Mouse (Mus musculus): ENCODE data around the gene Cep152. TPM values are rescaled to one million over a fixed set of nuclear protein-coding genes. Genes with fewer than 3 reads are reported as not detected.

Cep152 gene
- total and polyA plus RNA-seq, 3 experiments: 7.7 to 8.9 (median 8.8) TPM

GRCm38 (mm10) chr2:125615440-125615839 is 9.5 kb downstream of the Cep152 start:
- in situ Hi-C loops (cut with MboI; ENCODE audit: low pct_ligation_motif_present, low pct_unique_long_range_greater_than_20kb, low sequenced_read_pairs): no loop called here
- Histone ChIP-seq H3K4me2 (ENCODE audit: insufficient read depth, low read depth, poor library complexity, severe bottlenecking) (no peak overlapping the region), H3K9me3 (replicated peaks; ENCODE audit: low read length) (no peaks in the 10 kb centered on the region)

GRCm38 (mm10) chr2:125606220-125606845 is 18.6 kb downstream of the Cep152 start:
- no peak overlapping the region for H3K4me3 ChIP-seq (replicated peaks in 1 of 3; ENCODE audit: low read depth in 2 of 3, low read length in 2 of 3, poor library complexity in 1 of 3)
- no peak overlapping the region for H3K27ac ChIP-seq (ENCODE audit: insufficient read depth, low read depth)
- no peaks in the 10 kb centered on the region for H3K27me3 ChIP-seq (replicated peaks)
- in situ Hi-C loops (cut with MboI; ENCODE audit: low pct_ligation_motif_present, low pct_unique_long_range_greater_than_20kb, low sequenced_read_pairs): no loop called here
- peaks cover 67 to 85% of the 10 kb centered on the region in 2 experiments for H3K36me3 ChIP-seq (replicated peaks in 1 of 2; ENCODE audit: control insufficient read depth in 1 of 2, insufficient read depth in 1 of 2, low read length in 1 of 2)
- no peak overlapping the region for H3K4me2 ChIP-seq (ENCODE audit: insufficient read depth, low read depth, poor library complexity, severe bottlenecking)
- no peak for TF ChIP-seq TBP (conservative IDR thresholded peaks at IDR 0.05; ENCODE audit: low read depth, low read length)
- TF ChIP-seq E2F4 (IDR thresholded peaks at IDR 0.05; ENCODE audit: insufficient replicate concordance, low read depth, low read length): no peak
- TF ChIP-seq IRF4 (IDR thresholded peaks at IDR 0.05; ENCODE audit: low read depth, low read length): no peak
- TF ChIP-seq USF2 (conservative IDR thresholded peaks at IDR 0.05; ENCODE audit: low read depth, low read length): no peak
- no peak for TF ChIP-seq MYC (IDR thresholded peaks at IDR 0.05; ENCODE audit: low read depth, low read length)
- no peak for TF ChIP-seq POLR2AphosphoS2 (IDR thresholded peaks at IDR 0.05; ENCODE audit: low read depth, low read length)
- no peak for TF ChIP-seq USF1 (IDR thresholded peaks at IDR 0.05; ENCODE audit: low read depth, low read length)
- no peak for TF ChIP-seq TCF12 (IDR thresholded peaks at IDR 0.05; ENCODE audit: low read depth, low read length)
- TF ChIP-seq RAD21 (IDR thresholded peaks at IDR 0.05; ENCODE audit: low read depth, low read length): no peak
- TF ChIP-seq MAZ (IDR thresholded peaks at IDR 0.05; ENCODE audit: low read depth, low read length): no peak
- H3K4me1 ChIP-seq (ENCODE audit: control insufficient read depth in 1 of 2, insufficient read depth in 2 of 2): no peaks in the 10 kb centered on the region
- dilution Hi-C loops (cut with MboI; ENCODE audit: extremely low pct_ligation_motif_present, extremely low pct_unique_long_range_greater_than_20kb, low sequenced_read_pairs): no loop called here
- H3K79me2 ChIP-seq (replicated peaks; ENCODE audit: control insufficient read depth, extremely low read depth, insufficient read depth, poor library complexity, severe bottlenecking): no peaks in the 10 kb centered on the region
- no peak overlapping the region for H3K9ac ChIP-seq (ENCODE audit: insufficient read depth, low read depth)
- no peaks in the 10 kb centered on the region for H3K9me3 ChIP-seq (replicated peaks; ENCODE audit: low read length)
- DNase-seq (ENCODE audit: extremely low read depth): no peak

More at GRCm38 (mm10) chr2:125615440-125615839, 9.5 kb downstream of the Cep152 start:
- dilution Hi-C loops (cut with MboI; ENCODE audit: extremely low pct_ligation_motif_present, extremely low pct_unique_long_range_greater_than_20kb, low sequenced_read_pairs): no loop called here
- TF ChIP-seq NELFE (IDR thresholded peaks at IDR 0.05; ENCODE audit: low read depth, low read length) (no peak), ELF1 (IDR thresholded peaks at IDR 0.05; ENCODE audit: low read depth, low read length) (no peak), MEF2A (IDR thresholded peaks at IDR 0.05; ENCODE audit: borderline replicate concordance, low read depth, low read length) (no peak), ZMIZ1 (IDR thresholded peaks at IDR 0.05; ENCODE audit: low read depth, low read length) (no peak), GABPA (IDR thresholded peaks at IDR 0.05; ENCODE audit: insufficient replicate concordance, low read depth, low read length) (no peak), KAT2A (IDR thresholded peaks at IDR 0.05; ENCODE audit: insufficient replicate concordance, low read length) (no peak), TCF12 (IDR thresholded peaks at IDR 0.05; ENCODE audit: low read depth, low read length) (no peak), RAD21 (IDR thresholded peaks at IDR 0.05; ENCODE audit: low read depth, low read length) (no peak), SMC3 (IDR thresholded peaks at IDR 0.05; ENCODE audit: low read depth, low read length) (no peak), IRF4 (IDR thresholded peaks at IDR 0.05; ENCODE audit: low read depth, low read length) (no peak)
- Histone ChIP-seq H3K27me3 (replicated peaks) (no peaks in the 10 kb centered on the region), H3K4me3 (replicated peaks in 1 of 3; ENCODE audit: low read depth in 2 of 3, low read length in 2 of 3, poor library complexity in 1 of 3) (no peak overlapping the region), H3K79me2 (replicated peaks; ENCODE audit: control insufficient read depth, extremely low read depth, insufficient read depth, poor library complexity, severe bottlenecking) (no peaks in the 10 kb centered on the region; the same call in 1 of the 2 replicates), H3K27ac (ENCODE audit: insufficient read depth, low read depth) (no peak overlapping the region), H3K4me1 (ENCODE audit: control insufficient read depth in 1 of 2, insufficient read depth in 2 of 2) (peaks cover 0 to 4% of the 10 kb centered on the region in 2 experiments; a peak in 1 of 4 replicates), H3K36me3 (replicated peaks in 1 of 2; ENCODE audit: control insufficient read depth in 1 of 2, insufficient read depth in 1 of 2, low read length in 1 of 2) (peaks cover 74 to 93% of the 10 kb centered on the region in 2 experiments), H3K9ac (ENCODE audit: insufficient read depth, low read depth) (no peak overlapping the region)
- no peak for DNase-seq (ENCODE audit: extremely low read depth)

Measured in CH12.LX (cell line).